Mouse (Mus musculus) embryonic facial prominence, embryonic 13.5 days (tissue): ENCODE results near the gene Plk2. TPM values are rescaled to one million over a fixed set of nuclear protein-coding genes. Genes with fewer than 3 reads are reported as not detected.
A peak's percentile ranks its signal among the peaks of the same experiment; 100 is the strongest.
"Not testable (repeated sequence)": the region's sequence is repeated elsewhere in the genome, so short reads cannot be mapped to it uniquely, and the experiment has no call there.

ENCODE experiments used
- ATAC-seq: fragments of 200-750 bp; cut with Nextera tagmentation; 2 replicates; pipeline ENCODE4 v1.8.0; 2017; ENCODE audit warnings: low read depth; ENCODE audit not compliant: insufficient number of reproducible peaks, insufficient read depth, low FRiP score, low TSS enrichment
- H3K27ac ChIP-seq: fragments of 300-500 bp; sonication (generic); 2 replicates; pipeline ENCODE4 v1.5.1; 2015; ENCODE audit warnings: moderate library complexity, mild to moderate bottlenecking, inconsistent platforms
- H3K27me3 ChIP-seq: fragments of 300-500 bp; sonication (generic); 2 replicates; pipeline ENCODE4 v1.6.1; 2015; ENCODE audit warnings: mild to moderate bottlenecking, inconsistent platforms
- H3K36me3 ChIP-seq: fragments of 300-500 bp; sonication (generic); 2 replicates; pipeline ENCODE4 v1.6.1; 2015; ENCODE audit warnings: mild to moderate bottlenecking, inconsistent platforms
- H3K4me1 ChIP-seq: fragments of 300-500 bp; sonication (generic); 2 replicates; pipeline ENCODE4 v1.6.1; 2015; ENCODE audit warnings: inconsistent platforms
- H3K4me2 ChIP-seq: fragments of 300-500 bp; sonication (generic); 2 replicates; pipeline ENCODE4 v1.6.1; 2015; ENCODE audit warnings: moderate library complexity, mild to moderate bottlenecking, inconsistent platforms
- H3K4me3 ChIP-seq: fragments of 300-500 bp; sonication (generic); 2 replicates; pipeline ENCODE4 v1.5.1; 2015; ENCODE audit warnings: mild to moderate bottlenecking, inconsistent platforms
- H3K9ac ChIP-seq: fragments of 300-500 bp; sonication (generic); 2 replicates; pipeline ENCODE4 v1.6.1; 2015; ENCODE audit warnings: mild to moderate bottlenecking, inconsistent platforms
- H3K9me3 ChIP-seq: fragments of 300-500 bp; sonication (generic); 2 replicates; pipeline ENCODE4 v1.6.1; 2016; ENCODE audit warnings: inconsistent platforms
- WGBS: fragments of 180-500 bp; shearing (Covaris S2); methylation state at CpG from one replicate; pipeline ENCODE4 v1.1.7; 2015; ENCODE audit warnings: mixed read lengths; 5-methylcytosine and 5-hydroxymethylcytosine counted together
- polyA plus RNA-seq: library from polyadenylated mRNA; unstranded; fragments of >200 nt; fragmentation: Nextera tagmentation; extraction: Ambion mirVana; gene quantifications from 2 replicates; pipeline ENCODE4 v1.2.1, GENCODE M21; 2015

The Plk2 gene
- polyA plus RNA-seq, 1 experiment from 2014 or later = 213 TPM

DNA sequence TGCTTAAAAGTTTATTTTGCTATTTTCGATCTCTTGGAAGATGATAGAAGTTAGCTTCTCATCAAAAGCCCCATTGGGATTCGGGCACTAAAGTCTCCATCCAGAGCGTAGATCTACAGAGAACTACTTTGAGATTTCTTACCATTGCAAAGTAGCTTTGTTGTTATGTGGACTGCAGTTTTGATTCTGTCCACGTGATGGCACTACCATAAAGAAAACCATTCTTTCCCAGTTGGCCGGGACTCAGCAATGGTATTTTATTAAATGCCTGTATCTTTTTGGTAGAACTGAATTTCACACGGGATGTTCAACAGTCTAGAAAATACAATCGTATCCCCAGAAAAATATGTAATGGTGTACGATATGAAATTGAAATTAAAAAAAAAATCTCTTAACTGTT, 2.6 kb upstream of the Plk2 start:
- H3K36me3 ChIP-seq = no peaks in the 10 kb centered on the region; the same call in 1 of the 2 replicates
- H3K4me3 ChIP-seq = no peak overlapping the region
- no peaks in the 10 kb centered on the region for H3K27me3 ChIP-seq
- H3K4me1 ChIP-seq = peaks cover 8% of the 10 kb centered on the region; the same call in 1 of the 2 replicates
- ATAC-seq = no peak
- H3K9ac ChIP-seq = no peak overlapping the region
- H3K27ac ChIP-seq = no peak overlapping the region
- H3K4me2 ChIP-seq = no peak overlapping the region
- WGBS = 19% methylated on average over 8 of the region's 8 CpGs
- H3K9me3 ChIP-seq = 0 out of 2 replicates have a peak, but pooled peaks cover 7% of the 10 kb centered on the region

DNA sequence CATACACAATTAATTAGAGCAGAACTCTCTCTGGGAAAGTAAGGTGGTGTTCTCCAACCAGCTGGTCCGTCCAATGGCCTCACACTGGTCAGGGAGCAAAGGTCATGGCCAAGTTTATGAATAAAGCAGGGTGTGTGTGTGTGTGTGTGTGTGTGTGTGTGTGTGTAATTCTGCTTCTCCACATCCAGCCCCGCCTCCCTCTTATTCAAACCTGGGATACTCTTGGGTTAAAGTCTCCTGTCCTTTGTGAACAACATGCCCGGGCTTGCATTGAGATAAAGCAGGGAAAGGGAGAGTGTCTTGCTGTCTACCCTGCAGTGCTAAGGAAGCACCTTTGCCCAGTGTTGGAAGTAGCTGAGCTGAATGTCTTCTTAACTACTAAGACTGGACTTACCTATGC, 2.2 kb upstream of the Plk2 start:
- H3K4me2 ChIP-seq = no peak overlapping the region
- WGBS = 38% methylated on average over 3 of the region's 3 CpGs
- no peak overlapping the region for H3K4me3 ChIP-seq
- no peak overlapping the region for H3K27ac ChIP-seq
- 0 out of 2 replicates have a peak, but pooled peaks cover 7% of the 10 kb centered on the region for H3K9me3 ChIP-seq
- H3K36me3 ChIP-seq = peaks cover 2% of the 10 kb centered on the region
- no peaks in the 10 kb centered on the region for H3K27me3 ChIP-seq
- peaks cover 10% of the 10 kb centered on the region for H3K4me1 ChIP-seq
- no peak for ATAC-seq
- H3K9ac ChIP-seq = no peak overlapping the region

DNA sequence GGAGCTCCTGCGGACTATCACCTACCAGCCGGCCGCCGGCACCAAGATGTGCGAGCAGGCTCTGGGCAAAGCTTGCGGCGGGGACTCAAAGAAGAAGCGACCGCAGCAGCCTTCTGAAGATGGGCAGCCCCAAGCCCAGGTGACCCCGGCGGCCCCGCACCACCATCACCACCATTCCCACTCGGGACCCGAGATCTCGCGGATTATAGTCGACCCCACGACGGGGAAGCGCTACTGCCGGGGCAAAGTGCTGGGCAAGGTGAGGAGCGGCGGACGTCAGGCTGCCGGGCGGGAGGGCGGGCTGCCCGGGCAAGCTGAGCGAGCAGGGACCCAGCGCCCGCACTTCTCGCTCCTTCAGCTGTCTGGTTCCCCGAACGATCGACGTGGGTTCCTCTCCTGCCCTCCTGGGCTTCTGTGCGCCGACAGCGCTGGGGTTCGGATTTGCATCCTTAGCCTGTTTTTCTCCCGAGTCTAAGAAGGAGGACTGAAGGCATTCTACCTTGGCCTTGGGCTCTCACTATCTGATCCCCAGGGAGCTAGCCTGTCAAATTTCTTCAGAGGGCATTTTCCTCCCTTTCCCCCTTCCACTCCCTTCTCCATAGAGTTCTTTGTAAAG, 441 bp downstream of the Plk2 start:
- under 1% methylated on average over 33 of the region's 41 CpGs for whole genome bisulfite sequencing
- ATAC-seq = no peak

DNA sequence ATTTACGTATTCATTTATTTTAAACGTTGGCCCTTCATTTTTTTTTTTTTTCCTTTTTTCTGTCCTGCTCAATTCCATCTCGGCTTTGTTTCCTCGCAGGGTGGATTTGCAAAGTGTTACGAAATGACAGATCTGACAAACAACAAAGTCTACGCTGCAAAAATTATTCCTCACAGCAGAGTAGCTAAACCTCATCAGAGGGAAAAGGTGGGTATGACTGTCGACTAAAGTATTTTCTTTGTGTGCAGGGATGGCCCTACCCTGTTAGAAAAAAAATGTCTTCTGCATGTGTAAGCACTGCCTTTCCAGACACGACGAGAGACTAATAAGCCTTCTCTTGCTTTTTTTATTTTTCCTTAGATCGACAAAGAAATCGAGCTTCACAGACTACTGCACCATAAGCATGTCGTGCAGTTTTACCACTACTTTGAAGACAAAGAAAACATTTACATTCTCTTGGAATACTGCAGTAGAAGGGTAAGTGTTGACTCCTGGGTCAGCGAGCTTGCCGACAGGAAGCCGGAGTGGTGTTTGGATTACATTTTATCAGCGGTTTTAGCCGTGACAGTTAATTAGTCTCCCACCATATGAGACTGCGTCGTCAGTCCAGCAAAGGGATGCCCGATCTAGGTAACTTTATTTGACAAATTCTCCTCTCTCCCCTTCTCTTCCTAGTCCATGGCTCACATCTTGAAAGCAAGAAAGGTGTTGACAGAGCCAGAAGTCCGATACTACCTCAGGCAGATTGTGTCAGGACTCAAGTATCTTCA, 1.3 kb downstream of the Plk2 start:
- no peak for ATAC-seq
- no peaks in the 10 kb centered on the region for H3K27me3 ChIP-seq
- H3K4me2 ChIP-seq = peak overlapping the region; percentile 96
- WGBS = 4% methylated on average over 21 of the region's 21 CpGs
- H3K4me3 ChIP-seq = peak overlapping the region; percentile 83
- peak overlapping the region; percentile 89 for H3K27ac ChIP-seq
- peak overlapping the region; percentile 93 for H3K9ac ChIP-seq
- no peaks in the 10 kb centered on the region; the same call in 1 of the 2 replicates for H3K9me3 ChIP-seq
- H3K36me3 ChIP-seq = peaks cover 37% of the 10 kb centered on the region
- peaks cover 24% of the 10 kb centered on the region for H3K4me1 ChIP-seq

More for the DNA sequence above, 441 bp downstream of the Plk2 start:
- H3K4me3 ChIP-seq = peak overlapping the region; percentile 83
- peak overlapping the region; percentile 96 for H3K4me2 ChIP-seq
- H3K4me1 ChIP-seq = peaks cover 24% of the 10 kb centered on the region
- no peaks in the 10 kb centered on the region; the same call in 1 of the 2 replicates for H3K9me3 ChIP-seq
- peaks cover 29% of the 10 kb centered on the region for H3K36me3 ChIP-seq
- peak overlapping the region; percentile 93 for H3K9ac ChIP-seq
- peak overlapping the region; percentile 89 for H3K27ac ChIP-seq
- H3K27me3 ChIP-seq = no peaks in the 10 kb centered on the region

DNA sequence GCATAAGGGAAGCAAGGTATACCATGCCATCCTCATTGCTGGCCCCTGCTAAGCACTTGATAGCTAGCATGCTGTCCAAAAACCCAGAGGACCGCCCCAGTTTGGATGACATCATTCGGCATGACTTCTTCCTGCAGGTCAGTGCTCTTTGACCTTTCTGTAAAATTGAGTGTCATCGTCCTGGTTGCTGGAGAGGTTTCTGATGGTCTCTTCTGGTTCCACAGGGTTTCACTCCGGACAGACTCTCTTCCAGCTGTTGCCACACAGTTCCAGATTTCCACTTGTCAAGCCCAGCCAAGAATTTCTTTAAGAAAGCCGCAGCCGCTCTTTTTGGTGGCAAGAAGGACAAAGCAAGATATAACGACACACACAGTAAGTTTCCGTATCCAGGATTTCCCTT, 2.9 kb downstream of the Plk2 start:
- Histone ChIP-seq H3K9ac (peak overlapping the region; percentile 55), H3K27ac (peak overlapping the region; percentile 44), H3K36me3 (peaks cover 43% of the 10 kb centered on the region), H3K4me2 (peak overlapping the region; percentile 96), H3K4me1 (peaks cover 21% of the 10 kb centered on the region), H3K27me3 (no peaks in the 10 kb centered on the region), H3K4me3 (peak overlapping the region; percentile 83), H3K9me3 (no peaks in the 10 kb centered on the region; the same call in 1 of the 2 replicates)
- WGBS = 83% methylated on average over 8 of the region's 8 CpGs
- ATAC-seq = no peak

DNA sequence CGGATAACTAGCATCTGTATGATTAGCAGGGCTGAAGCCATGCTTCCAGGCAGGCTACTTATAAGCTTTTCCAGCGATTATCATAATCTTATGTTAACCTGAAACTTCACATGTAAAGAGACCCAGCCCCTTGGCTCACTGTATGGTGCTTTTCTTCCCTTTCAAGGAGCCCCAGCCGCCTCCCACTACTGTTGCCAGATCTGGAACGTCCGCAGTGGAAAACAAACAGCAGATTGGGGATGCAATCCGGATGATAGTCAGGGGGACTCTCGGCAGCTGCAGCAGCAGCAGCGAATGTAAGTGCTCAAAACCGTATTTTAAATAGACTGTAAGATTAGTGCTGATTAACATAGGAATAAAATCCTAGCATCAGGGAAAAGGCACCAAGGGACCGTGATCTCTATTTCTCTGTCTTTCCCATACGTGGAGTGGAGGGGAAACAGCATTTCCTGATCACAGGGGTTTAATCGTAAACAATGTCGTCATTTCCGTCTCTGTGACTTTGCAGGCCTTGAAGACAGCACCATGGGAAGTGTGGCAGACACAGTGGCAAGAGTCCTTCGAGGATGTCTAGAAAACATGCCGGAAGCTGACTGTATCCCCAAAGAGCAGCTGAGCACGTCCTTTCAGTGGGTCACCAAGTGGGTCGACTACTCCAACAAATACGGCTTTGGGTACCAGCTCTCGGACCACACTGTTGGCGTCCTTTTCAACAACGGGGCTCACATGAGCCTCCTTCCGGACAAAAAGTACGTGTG, 3.8 kb downstream of the Plk2 start:
- H3K36me3 ChIP-seq = peaks cover 43% of the 10 kb centered on the region
- H3K4me2 ChIP-seq = peak overlapping the region; percentile 96
- no peaks in the 10 kb centered on the region for H3K27me3 ChIP-seq
- H3K9ac ChIP-seq = peak overlapping the region; percentile 55; the same call in 1 of the 2 replicates
- peaks cover 19% of the 10 kb centered on the region for H3K4me1 ChIP-seq
- H3K4me3 ChIP-seq = peak overlapping the region; percentile 83
- H3K9me3 ChIP-seq = no peaks in the 10 kb centered on the region; the same call in 1 of the 2 replicates
- H3K27ac ChIP-seq = peak overlapping the region; percentile 1; the same call in 1 of the 2 replicates
- WGBS = 78% methylated on average over 24 of the region's 24 CpGs
- ATAC-seq = no peak

DNA sequence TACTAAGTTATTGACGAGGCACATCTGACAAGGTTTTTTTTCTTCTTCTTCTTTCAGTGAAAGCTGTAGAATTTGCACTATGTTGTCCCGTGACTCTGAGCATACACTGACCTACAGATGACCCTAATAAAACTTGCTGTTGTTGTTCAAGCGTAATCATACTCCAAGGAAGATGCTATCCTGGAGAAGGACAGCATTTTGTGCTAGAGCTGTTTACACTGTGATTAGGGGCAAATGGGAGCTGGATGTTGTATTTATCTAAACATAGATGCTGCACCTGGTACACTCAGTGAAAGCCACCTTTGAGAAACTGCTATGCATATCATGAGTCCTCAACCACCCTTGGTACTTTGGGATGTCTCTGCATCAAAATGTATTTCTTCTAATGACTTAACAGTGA, 6.6 kb downstream of the Plk2 start:
- peaks cover 19% of the 10 kb centered on the region for H3K4me1 ChIP-seq
- H3K27ac ChIP-seq = no peak overlapping the region
- no peak overlapping the region for H3K4me2 ChIP-seq
- peaks cover 43% of the 10 kb centered on the region for H3K36me3 ChIP-seq
- no peak overlapping the region for H3K9ac ChIP-seq
- H3K27me3 ChIP-seq = no peaks in the 10 kb centered on the region
- no peak for ATAC-seq
- no peaks in the 10 kb centered on the region; the same call in 1 of the 2 replicates for H3K9me3 ChIP-seq
- whole genome bisulfite sequencing = 75% methylated on average over 3 of the region's 3 CpGs
- no peak overlapping the region for H3K4me3 ChIP-seq

DNA sequence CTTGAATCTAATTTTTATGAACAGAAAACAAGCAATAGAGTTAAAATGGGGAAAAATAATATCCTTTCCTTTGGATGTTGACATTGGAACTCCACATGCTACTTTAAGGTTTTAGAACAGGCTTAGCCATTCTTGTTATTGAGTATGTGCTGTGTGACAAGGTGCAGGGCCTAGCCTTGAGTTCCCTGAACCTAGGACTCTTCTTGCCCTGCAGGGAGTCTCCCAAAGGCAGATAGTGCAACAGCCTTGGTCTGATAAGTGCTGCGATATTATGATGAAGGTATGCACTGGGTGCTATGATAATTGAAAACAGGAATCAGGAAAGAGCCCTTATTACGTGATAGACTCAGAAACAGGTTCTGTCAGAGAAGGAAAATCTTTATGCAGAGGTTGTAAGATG, 7.0 kb downstream of the Plk2 start:
- H3K9ac ChIP-seq = no peak overlapping the region
- no peak overlapping the region for H3K27ac ChIP-seq
- H3K9me3 ChIP-seq = no peaks in the 10 kb centered on the region; the same call in 1 of the 2 replicates
- H3K27me3 ChIP-seq = no peaks in the 10 kb centered on the region
- WGBS = 83% methylated on average over 2 of the region's 2 CpGs
- H3K4me3 ChIP-seq = no peak overlapping the region
- H3K36me3 ChIP-seq = peaks cover 43% of the 10 kb centered on the region
- ATAC-seq = no peak
- no peak overlapping the region for H3K4me2 ChIP-seq
- H3K4me1 ChIP-seq = peaks cover 17% of the 10 kb centered on the region

DNA sequence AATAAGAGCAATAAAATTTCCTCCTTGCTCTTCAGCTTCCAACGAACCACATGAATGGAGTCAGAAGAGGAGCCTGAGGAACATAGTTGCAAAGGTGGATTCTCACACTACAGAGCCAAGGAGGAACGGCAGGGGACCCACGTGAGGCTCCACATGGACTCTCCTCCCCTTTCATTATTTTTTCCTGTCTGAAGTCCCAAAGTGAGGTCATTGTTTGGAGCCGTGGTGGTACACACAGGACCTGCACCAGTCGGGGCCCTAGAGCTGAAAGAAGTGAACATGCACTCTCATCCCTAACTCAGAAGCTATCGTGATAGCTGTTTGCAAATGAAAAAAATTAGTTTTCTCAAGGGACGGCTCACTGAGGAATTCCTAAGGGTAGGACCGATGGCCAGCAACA, 9.2 kb downstream of the Plk2 start:
- Histone ChIP-seq H3K27ac (no peak overlapping the region), H3K9me3 (no peaks in the 10 kb centered on the region; the same call in 1 of the 2 replicates), H3K36me3 (peaks cover 26% of the 10 kb centered on the region), H3K4me2 (no peak overlapping the region), H3K9ac (no peak overlapping the region), H3K27me3 (no peaks in the 10 kb centered on the region), H3K4me3 (no peak overlapping the region), H3K4me1 (0 out of 2 replicates have a peak, but pooled peaks cover 2% of the 10 kb centered on the region)
- ATAC-seq = no peak
- 77% methylated on average over 8 of the region's 8 CpGs for whole genome bisulfite sequencing

DNA sequence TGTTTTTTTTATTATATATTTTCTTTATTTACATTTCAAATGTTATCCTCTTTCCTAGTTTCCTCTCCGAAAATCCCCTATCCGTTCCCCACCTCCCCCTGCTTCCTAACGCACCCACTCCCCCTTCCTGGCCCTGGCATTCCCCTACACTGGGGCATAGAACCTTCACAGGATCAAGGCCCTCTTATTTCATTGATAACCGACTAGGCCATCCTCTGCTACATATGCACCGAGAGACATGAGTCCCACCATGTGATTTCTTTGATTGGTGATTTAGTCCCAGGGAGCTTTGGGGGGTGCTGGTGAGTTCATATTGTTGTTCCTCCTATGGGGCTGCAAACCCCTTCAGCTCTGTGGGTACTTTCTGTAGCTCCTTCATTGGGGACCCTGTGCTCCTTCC, 9.8 kb downstream of the Plk2 start:
- H3K4me3 ChIP-seq, ATAC-seq, H3K9ac ChIP-seq, H3K9me3 ChIP-seq, H3K27ac ChIP-seq, H3K4me2 ChIP-seq, H3K27me3 ChIP-seq, H3K4me1 ChIP-seq: not testable (repeated sequence)
- H3K36me3 ChIP-seq = peaks cover 20% of the 10 kb centered on the region
- 90% methylated on average over 5 of the region's 5 CpGs for WGBS

DNA sequence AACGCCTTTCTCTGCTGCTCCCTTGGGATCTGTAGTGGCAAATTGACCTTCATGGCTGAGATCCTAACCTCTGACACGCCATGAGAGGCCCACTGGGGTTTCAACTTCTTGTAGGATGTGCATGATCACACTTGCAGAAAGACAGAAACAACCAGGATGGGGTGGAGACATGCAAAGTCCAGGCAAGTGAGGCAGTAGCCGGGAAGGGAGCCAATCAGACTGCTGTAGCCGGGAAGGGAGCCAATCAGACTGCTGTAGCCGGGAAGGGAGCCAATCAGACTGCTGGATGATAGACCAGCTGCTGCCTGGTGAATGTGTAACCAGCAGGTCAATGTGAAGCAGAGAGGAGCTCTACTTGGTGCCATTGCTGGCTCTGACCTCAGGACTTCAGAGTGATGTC, 11.3 kb downstream of the Plk2 start:
- H3K4me2 ChIP-seq = no peak overlapping the region
- H3K9me3 ChIP-seq = no peaks in the 10 kb centered on the region
- no peaks in the 10 kb centered on the region for H3K4me1 ChIP-seq
- no peak for ATAC-seq
- no peak overlapping the region for H3K4me3 ChIP-seq
- H3K9ac ChIP-seq = no peak overlapping the region
- H3K27ac ChIP-seq = no peak overlapping the region
- WGBS = 75% methylated on average over 5 of the region's 5 CpGs
- peaks cover 5% of the 10 kb centered on the region for H3K36me3 ChIP-seq
- no peaks in the 10 kb centered on the region for H3K27me3 ChIP-seq
